Mouse (Mus musculus): Measurements from ENCODE around the gene Nmt1. TPM values are rescaled to one million over a fixed set of nuclear protein-coding genes. Genes with fewer than 3 reads are reported as not detected.

Nmt1 gene
- total RNA-seq (2015) (41.5 and 41.7 TPM in 2 replicates), total RNA-seq (2017) (35.0 and 40.9 TPM in 2 replicates)

DNA sequence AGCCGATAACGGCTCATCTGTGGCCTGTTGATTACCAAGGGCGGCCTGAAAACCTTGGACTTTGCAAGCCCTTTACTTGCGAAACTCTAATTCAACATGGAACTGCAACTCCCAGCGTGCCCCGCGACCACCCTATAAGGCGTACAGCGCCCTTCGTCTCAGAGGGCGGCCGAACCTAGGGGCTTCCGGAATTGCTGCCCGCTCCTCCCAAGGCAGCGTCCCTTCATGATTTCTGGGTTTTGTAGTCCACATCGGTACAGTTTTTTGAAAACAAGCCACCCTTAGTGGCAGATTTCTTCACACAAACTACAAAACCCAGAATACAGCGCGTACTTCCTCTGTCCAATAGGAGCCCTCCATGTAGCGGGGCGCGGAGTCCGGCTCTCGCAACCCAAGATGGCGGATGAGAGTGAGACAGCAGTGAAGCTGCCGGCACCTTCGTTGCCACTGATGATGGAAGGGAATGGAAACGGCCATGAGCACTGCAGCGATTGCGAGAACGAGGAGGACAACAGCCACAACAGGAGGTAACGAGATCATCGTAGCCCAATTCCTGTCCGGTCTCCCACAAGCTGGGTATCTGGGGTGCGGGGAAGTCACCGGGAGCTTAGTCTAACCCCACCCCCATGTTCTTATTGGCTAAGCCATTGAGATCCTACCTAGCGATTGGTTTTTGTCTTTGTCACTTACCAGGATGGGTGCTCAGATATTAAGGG lies at the start of gene Nmt1, which contains the start of gene Dcakd:
Nmt1 (plus strand) TSS at position 15 of the 716 bp plus-strand sequence.
Dcakd (minus strand) TSS at position 158 of the 716 bp plus-strand sequence.
- peak; percentile 89 for ATAC-seq (ENCODE audit: poor library complexity, severe bottlenecking)

DNA sequence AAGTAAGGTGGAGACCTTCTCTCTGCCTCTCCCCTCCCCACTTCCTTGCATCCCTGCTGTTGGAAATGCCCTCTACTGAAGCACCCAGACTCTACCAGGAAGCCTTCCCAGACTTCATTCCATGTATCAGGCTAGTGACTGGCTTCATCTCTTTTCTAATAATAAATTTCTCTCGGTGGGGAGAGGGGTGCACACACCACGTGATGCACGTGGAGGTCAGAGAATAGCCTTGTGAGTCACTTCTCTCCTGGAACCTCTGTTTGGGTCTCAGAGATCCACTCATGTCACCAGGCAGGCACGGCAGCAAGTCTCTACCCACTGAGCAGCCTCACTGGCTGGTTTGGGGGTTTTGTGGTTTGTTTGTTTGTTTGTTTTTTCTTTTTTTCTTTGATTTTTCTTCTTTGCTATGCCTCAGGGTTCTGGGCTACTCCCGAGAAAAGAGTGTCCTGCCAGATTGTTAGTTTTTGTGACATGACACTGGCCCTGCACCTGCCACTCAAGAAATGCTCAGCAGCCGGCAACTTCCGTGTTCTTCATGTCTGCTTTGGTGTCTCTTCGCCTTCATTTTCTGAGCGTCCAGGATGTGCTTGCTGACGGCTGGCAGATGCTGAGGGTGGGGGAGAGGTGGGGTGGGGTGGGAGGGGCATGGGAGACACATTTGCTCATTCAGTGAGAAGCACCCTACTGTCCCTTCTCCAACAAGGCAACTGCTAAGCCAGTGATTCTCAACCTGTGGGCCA lies 46.7 kb upstream of the Nmt1 start:
- ATAC-seq (ENCODE audit: poor library complexity, severe bottlenecking), result no peak

DNA sequence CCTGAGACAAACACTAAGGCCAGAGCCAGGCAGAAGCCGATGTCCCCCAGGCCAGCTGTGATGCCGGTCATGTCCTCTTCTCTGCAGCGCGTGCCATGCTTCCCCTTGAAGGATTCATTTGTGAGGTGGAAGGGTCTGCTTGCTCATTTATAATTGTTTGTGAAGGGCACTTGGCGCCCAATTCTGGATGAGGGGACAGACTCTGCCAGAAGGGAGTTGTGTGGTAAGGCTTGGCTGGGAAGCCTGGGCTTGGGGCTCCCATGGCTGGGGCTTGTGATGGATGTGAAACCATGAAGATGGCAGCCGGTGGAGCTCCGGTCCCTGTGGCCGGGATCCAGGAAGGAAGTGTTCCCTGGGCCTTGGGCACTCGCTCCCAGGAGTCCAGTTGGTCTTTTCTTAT lies 43.9 kb upstream of the Nmt1 start:
- ATAC-seq (ENCODE audit: poor library complexity, severe bottlenecking), result no peak

DNA sequence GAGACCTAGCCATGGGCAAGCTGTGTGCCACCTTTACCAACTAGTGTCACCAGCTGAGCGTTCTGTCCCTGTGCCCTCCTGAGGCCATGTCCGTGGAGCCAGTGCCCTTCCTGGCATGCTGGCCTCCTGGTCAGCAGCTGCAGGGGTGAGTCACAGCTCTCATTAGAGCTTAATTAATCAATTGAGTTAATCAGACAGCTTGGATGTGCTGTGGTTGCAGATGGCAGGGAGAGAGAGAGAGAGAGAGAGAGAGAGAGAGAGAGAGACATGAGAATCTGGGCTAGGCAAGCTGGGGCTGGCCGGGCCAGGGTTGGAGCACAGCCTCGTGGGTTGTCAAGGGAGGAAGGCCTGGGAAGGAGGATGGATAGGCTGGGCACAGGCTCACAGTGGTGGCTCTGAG lies 43.4 kb upstream of the Nmt1 start:
- ATAC-seq (ENCODE audit: poor library complexity, severe bottlenecking), result no peak

DNA sequence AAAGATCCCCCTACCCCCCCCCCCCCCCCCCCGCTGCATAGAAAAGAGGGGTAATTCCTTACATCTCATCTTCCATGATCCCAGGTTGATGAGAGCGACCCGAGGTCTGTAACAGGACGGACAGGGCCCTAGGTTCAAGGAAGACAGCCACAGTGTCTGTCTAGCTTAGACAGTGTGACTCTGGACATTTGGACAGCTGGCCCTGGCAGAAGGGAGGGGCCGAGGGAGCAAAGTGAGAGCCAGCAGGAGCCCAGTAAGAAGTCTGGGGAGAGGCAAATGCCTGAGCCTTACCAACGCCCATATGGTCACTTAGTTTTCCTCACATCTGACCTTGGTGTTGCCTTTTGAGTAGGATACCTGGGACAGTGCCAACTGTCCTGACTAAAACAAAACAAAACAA lies 42.8 kb upstream of the Nmt1 start:
- no peak for ATAC-seq (ENCODE audit: poor library complexity, severe bottlenecking)

DNA sequence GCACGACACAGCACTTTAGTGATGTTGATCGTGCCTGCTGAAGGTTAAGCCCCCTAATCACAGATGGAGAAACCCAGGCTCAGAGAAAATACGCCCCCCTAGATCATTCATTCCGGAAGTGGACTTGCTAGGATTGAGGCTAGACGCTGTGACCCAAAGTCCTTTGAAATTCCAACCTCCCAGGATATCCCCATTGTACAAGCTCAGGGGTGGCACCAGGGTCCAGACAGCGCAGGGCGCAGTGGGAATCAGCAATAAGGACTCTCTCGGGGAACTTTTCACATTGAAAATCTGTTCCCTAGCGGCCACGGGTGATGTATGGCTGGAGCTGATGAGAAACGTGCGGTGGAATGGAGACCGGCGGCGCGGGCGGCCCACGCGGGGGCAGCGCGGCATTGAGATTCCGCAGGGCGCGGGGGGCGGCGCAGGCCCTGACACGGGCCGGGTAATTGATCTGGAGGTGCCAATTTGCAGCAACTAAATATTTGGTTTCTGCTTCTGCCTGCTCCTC lies 38.3 kb upstream of the Nmt1 start:
- no peak for ATAC-seq (ENCODE audit: poor library complexity, severe bottlenecking)

DNA sequence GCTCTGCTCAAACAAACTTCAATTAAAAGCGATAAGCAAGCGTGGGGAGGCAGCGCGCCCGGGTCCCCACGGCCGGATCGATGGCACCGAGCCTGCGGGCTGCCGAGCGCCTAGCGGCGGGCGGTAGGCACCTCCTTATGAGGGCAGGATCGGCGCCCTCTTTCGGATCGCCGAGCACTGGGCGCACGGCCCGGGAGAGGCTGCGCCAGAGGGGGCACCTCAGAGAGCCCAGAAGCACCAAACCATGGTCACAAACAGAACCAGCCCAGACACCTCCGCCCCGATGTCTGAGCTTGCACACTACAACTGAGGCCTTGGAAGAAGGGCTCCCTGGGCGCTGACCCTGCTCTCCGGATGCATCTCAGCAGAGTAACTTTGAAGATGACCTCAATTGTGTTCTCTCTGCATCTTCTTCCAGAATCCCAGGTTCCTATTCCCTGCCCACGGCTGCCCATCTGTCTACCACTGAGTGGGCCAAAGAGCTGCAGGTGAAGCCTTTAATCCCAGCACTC lies 37.8 kb upstream of the Nmt1 start:
- ATAC-seq (ENCODE audit: poor library complexity, severe bottlenecking), result 0 out of 2 replicates have a peak, but pooled peaks have one; percentile 34

DNA sequence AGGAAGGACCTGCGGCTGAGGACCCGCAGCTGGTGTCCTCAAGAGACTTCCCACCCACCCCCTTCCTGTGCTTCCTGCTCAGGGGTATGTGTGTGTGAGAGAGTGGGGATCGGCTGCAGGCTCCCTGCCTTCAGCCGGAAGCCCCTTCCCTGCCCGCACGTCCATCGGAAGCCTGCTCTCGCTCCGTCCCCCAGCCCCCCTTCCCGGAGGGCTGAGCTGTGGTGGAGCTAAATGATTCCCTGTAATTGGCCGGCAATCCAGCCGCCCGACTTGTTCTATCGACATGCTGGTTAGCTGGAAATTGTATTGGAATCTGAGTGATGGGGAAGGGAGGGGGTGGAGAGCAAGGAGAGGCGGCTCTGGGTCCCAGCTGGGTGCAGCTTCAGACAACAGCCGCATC lies 36.3 kb upstream of the Nmt1 start:
- no peak for ATAC-seq (ENCODE audit: poor library complexity, severe bottlenecking)

DNA sequence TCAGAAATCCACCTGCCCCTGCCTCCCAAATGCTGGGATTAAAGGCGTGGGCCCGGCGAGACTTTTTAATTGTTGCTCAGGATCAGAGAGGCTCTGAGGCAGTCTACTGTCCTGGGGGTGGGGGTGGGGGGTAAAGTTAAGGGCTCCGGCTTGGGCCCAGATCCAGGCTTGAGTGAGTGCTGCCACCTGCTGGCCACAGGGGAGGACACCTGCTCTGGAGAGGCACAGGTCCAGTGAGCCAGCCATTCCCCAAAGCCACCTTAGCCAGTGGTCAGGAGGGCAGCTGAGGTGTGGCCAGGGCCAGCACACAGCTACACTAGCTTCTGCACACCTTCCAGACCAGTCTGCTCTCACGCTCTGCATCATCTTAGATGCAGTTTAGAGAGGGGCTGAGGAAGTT lies 35.0 kb upstream of the Nmt1 start:
- ATAC-seq (ENCODE audit: poor library complexity, severe bottlenecking), result peak; percentile 88

DNA sequence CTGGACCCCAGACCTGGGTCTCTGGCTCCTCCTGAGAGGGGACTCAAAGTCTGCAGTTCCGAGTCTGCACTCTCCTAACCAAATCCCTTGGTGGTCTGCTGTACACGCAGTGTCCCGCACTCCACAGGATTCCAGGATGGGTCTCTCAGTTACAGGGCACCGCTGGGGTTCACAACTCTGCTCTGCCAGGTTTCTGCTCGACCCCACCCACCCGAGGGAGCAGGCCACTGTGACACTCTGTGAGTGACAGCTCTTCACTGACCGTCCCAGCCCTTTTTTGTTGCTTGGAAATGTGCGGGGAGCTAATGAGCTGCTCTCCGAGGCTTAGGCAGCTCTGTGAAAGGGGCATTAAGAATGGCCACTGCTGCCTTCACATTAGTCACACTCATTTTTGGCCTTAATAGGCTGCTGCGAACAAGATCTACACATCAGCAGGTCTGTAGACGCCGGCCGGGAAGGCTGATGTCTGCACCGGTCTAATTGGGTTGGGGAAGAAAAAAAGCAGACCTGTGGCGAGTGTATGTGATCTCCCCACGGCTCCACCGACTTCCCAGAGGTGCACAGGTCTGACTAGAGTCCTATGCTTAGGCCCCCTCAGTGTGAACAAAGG lies 34.5 kb upstream of the Nmt1 start:
- no peak for ATAC-seq (ENCODE audit: poor library complexity, severe bottlenecking)

DNA sequence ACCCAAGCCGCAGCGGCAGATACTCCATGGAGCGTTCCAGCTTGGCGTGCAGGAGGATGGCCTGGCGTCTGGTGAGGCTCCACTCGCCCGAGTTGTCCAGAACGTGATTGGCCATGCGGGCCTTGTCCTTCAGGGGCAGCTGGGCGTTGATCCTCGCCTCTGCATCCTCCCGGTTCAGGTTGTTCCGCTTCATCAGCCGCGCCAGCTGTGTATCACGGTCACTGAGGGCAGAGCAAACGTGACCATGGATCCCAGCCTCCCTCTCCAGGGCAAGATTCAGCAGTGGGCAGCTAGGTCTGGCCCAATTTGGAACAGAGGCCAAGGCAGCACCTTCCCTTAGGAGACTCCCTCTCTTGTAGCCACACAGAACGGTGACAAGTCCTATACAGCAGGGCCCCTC lies 33.0 kb upstream of the Nmt1 start:
- ATAC-seq (ENCODE audit: poor library complexity, severe bottlenecking), result no peak

DNA sequence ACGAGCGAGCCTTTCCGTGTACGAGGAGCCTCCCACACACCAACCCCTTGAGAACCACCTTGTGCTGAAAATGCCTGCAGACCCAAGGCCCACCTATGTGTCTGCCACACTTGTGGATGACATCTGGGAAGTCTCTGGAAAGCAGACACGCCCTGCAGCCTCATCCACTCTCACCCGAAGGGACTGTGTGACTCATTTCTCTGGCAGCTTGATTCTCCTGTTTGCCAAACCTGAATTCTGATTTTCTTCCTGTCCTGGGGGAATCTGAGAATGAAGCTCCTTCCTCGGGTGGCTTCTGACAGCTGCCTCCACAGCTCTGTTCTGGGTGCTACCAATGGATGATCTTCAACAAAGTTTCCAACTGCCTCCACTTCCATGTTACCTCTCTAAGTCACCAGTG lies 31.6 kb upstream of the Nmt1 start:
- no peak for ATAC-seq (ENCODE audit: poor library complexity, severe bottlenecking)

DNA sequence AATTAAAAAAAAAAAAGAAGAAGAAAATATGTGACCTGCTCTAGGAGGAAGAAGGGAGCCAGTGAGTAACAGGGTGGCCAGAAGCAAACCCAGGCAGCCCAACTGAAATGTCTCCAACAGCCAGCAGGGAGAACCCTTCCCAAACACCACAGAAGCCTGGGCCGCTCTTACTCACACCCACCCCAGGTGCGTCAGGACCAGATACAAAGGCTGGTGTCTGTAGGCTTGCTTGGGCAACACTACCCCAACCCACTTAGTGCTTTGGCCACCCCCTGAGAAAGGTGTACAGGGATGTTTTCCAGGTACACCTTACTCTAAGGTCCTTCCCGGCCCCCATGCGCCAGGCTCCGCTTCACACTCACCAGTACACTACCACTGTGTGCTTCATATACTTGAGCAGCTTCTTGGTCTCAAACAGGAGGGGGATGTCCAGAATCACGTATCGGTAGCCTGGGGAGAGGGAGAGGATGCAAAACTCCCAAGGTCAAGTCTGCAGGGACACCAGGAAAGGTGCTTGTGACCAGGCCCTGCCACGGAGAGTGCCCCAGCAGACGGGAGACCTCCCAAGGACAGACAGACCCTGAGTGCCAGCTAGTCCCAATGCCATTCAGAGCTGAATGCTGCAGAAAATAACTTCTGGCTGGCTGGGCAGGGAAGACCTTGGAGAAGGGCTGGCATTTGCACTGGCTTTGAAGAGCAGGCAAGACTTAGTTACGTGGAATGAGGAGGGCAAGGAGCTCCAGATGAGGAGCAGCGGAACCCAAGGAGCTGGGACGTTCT lies 30.8 kb upstream of the Nmt1 start:
- no peak for ATAC-seq (ENCODE audit: poor library complexity, severe bottlenecking)

DNA sequence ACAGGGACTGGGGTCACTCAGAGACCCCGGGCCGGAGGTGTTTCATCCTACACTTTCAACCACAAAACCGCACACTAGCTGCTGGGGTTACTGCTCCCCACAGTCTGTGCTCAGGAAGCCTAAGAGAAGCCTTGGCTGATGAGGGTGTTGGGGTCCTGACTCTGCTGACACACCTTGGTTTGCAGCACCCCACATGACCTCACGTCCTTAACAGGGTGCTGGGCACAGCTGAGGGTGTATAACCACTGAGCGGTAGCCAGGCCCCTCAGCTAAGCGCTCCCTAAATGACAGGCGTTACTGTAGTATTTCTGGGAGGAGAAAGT lies 29.8 kb upstream of the Nmt1 start:
- ATAC-seq (ENCODE audit: poor library complexity, severe bottlenecking), result no peak

DNA sequence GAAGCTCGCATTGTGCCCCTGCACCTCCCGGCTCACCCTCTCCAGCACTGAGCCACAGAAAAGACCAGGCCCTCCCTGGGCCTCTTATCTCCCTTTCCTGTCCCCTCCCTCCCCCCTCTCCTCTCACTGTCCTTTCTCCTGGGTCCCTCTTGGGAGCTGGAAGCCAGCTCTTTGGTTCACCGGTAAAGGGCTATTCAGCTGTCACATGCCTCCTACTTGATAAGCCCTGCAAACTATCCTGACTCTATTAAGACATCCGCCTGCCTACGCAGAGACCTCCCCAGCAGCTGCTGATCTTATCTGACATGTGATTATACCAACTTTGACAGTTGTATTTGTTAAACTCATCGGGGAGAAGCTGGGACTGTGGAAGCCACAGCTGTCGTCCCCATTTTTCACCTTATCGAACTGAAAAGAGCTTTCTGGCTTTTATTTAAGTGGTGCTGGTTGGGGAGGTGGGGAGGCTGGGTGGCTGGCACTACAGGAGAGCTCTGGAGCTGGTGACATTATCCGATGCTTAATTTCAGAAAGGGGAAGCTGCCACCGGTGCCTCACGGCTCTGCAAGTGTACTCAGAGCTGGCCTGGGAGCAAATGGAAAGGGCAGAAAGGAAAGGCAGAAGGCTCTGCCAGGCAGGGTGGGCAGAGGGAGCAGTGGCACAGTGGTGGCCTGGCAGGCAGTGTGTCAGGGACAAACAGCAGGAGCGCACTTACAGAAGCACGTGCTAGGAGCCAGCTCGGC lies 29.2 kb upstream of the Nmt1 start:
- peak; percentile 56 for ATAC-seq (ENCODE audit: poor library complexity, severe bottlenecking)

DNA sequence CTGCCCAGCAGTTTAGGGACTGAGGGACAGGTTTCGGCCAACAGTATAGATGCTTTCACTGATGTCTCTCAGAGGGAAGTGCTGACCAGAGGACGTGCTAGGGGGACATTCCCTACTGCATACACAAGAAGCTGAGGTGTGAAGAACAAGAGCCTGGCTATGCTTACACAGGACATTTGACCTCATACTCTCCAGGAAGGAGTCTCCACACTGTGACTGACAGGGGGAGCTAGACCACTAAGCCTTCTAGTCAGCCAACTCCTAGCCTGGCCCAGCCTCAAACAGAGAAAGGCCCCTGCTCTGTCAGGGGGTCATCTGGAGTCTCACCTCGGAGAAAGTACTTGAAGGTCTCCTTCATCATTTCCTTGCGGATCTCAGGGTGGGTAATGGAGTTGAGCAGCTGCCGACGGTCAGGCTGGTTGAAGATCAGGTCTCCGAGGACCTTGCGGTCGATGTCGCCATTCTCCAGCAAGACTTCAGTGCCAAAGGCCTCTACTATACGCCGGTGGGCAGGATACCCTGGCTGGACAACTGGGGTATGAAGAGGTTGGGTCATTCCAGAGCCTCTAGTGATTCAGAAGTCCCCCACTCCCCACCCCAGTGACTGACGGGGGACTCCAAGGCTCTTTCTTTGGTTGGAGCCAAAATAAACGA lies 28.5 kb upstream of the Nmt1 start:
- ATAC-seq (ENCODE audit: poor library complexity, severe bottlenecking), result no peak

DNA sequence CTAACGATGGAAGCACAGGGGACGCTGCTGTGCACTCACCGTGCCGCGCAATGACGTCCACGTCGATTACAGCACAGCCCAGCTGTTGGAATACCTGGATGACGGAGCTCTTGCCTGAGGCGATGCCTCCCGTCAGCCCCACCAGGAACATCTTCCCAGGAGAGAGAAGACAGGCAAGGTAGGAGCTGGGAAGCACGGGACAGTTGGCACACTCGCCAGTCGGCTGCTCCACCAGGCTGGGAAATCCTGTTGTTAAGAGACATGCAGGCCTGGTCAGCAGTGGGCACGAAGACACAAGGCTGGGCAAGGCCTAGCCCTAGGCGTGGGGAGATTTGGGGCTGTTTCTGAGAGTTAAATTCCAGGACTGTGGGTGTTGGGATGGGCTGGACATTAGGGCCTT lies 27.9 kb upstream of the Nmt1 start:
- no peak for ATAC-seq (ENCODE audit: poor library complexity, severe bottlenecking)

DNA sequence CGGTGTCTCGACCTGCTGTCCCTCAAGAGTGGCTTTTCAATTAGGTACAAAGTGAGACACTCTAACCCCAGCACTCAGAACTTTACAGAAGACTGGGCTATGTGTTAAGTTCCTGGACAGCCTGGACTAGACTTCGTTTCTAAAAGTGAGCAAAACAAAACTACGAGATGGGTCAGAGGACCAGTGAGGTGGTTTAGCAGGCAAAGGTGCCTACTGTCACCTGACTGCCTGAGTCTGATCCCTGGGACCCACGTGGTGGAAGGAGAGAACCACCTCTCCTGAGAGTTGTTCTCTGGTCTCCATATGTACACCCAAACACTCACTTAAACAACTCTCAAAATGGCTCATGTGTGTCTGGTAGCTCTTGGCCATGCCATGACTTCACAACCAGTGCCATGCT lies 26.9 kb upstream of the Nmt1 start:
- ATAC-seq (ENCODE audit: poor library complexity, severe bottlenecking), result no peak

DNA sequence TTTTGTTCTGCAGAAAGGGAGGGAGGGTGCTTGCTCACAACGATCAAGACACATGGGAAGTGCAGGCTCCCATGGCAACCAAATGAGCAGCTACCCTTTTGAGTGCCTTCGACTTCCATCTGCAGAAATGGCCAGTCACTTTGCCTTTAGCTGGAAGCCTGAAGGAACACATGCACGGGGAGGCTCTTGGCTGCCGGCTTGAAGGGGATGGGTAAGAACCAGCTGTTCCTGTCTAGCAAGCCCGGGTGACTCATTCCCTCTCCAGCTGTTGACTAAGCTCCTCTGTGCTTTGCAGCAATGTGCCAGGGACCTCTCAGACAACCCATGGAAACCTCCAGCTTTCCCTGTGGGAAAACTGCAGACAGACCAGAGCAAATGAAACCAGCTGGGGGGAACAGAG lies 24.8 kb upstream of the Nmt1 start:
- ATAC-seq (ENCODE audit: poor library complexity, severe bottlenecking), result no peak

DNA sequence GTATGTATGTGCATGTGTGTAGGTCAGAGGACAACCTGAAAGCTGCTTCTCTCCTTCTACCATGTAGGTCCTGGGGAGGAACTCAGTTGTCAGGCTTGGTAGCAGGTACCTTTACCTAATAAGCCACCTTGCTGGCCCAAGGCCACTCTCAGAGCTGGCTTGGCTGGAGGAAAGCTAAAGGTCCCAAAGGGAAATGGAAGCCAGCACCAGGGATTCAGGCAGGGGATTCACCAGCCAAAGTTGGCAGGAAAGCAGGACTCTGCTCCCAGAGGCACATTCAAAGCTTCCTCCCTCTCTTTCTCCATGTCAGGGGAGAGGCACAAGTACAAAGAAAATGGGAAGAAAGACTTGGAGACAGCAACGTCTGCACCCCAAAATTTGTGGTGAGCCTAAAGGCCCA lies 23.1 kb upstream of the Nmt1 start:
- ATAC-seq (ENCODE audit: poor library complexity, severe bottlenecking), result peak; percentile 33; the same call in 1 of the 2 replicates
